Mouse (Mus musculus) kidney, adult 2 months (tissue): ENCODE measurements around the gene Alms1.

Experiments used
- CTCF ChIP-seq: fragments of 200-500 bp; conservative IDR thresholded peaks from 2 replicates; pipeline ENCODE4 v1.5.1; 2011; ENCODE audit warnings: low read depth, mild to moderate bottlenecking, control low read depth, low read length, moderate library complexity, mixed read lengths; ENCODE audit not compliant: insufficient read depth, insufficient read length
- POLR2A ChIP-seq: fragments of 200-500 bp; IDR thresholded peaks from one replicate; pipeline ENCODE4 v1.6.1; 2011; ENCODE audit warnings: low read depth, low read length, control low read depth

DNA sequence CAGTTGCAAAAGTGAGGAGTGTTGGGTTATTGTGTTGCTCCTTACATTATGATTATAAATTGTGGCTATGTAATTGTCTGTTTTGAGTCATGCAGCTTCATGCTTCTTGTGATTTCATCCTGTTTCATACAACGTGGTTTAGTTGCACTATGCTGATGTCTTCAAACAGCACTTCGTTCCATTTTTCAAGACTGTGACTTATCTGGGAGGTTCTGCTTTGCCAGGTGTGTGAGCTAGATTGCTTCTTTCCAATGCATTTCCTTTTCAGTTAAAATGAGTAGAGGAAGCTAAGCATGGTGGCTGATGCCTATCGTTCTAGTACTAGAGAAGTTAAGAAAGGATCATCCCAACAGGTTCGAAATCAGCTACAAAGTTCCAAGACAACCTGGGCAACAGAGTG, 2.7 kb upstream of the Alms1 start:
- TF ChIP-seq CTCF (no peak), POLR2A (no peak)
